Mouse (Mus musculus): ENCODE measurements around the gene Trim11.

GRCm38 (mm10) chr11:58964216-58964615 is 13.7 kb upstream of the Trim11 start:
- TF ChIP-seq CTCF (IDR thresholded peaks at IDR 0.05; ENCODE audit: borderline replicate concordance, insufficient read depth, low read length) (no peak), POLR2A (IDR thresholded peaks at IDR 0.05; ENCODE audit: low read depth, low read length) (no peak)

Measured in embryonic fibroblast, embryonic 13.5 days (primary cell).